Mouse (Mus musculus): Measurements from ENCODE around the gene Zfp52. TPM values are rescaled to one million over a fixed set of nuclear protein-coding genes. Genes with fewer than 3 reads are reported as not detected.

The Zfp52 gene
- total and polyA plus RNA-seq, 3 experiments = 2.8 to 3.5 TPM; not detected in 1

DNA sequence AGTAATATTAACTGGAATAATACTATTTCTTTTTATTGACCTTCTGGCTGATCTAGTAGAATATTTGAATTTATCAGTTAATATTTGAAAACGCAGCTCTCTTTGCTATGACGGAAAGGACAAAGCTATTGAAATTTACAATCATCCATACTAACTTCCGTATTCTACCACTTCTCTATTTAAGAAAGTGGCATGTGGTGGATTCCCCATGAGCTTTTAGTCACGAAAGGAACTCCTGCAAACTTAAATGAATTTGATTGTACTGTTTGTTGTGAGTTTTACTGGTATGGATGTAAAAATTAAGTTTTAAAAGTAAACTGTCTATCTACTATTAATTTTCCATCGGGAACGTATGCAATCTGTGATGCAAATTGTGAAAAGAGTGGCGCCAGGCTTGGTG lies 757 bp downstream of the Zfp52 start:
- Histone ChIP-seq H3K79me2 (ENCODE audit: control insufficient read depth, insufficient read depth, low read length, poor library complexity) (peaks cover 6% of the 10 kb centered on the region; the same call in 1 of the 2 replicates), H3K4me1 (ENCODE audit: control insufficient read depth in 1 of 2, insufficient read depth in 2 of 2, low read length in 2 of 2) (peaks cover 4 to 7% of the 10 kb centered on the region in 2 experiments; a peak in 3 of 4 replicates), H3K27me3 (ENCODE audit: control insufficient read depth in 1 of 2, insufficient read depth in 2 of 2, low read length in 2 of 2) (no peaks in the 10 kb centered on the region), H3K4me3 (ENCODE audit: control insufficient read depth in 1 of 2, insufficient read depth in 1 of 2, low read depth in 2 of 2, low read length in 2 of 2) (peak overlapping the region; percentile 56 to 88), H3K27ac (ENCODE audit: control insufficient read depth, low read depth, low read length) (peak overlapping the region; percentile 68), H3K9me3 (replicated peaks; ENCODE audit: insufficient read depth, low read length) (no peaks in the 10 kb centered on the region), H3K36me3 (ENCODE audit: control insufficient read depth in 1 of 2, insufficient read depth in 2 of 2, low read length in 2 of 2) (peaks cover 0 to 2% of the 10 kb centered on the region in 2 experiments; a peak in 2 of 4 replicates), H3K9ac (ENCODE audit: control insufficient read depth, low read depth, low read length, poor library complexity, severe bottlenecking) (peak overlapping the region; percentile 60)
- DNase-seq (ENCODE audit: low read depth, low spot score) = peak; percentile 75
- TF ChIP-seq NELFE (IDR thresholded peaks at IDR 0.05; ENCODE audit: low read depth, low read length) (peak; percentile 23; the same call in 1 of the 2 replicates), SIN3A (IDR thresholded peaks at IDR 0.05; ENCODE audit: low read length) (peak; percentile 14; the same call in 1 of the 2 replicates), TBP (IDR thresholded peaks at IDR 0.05; ENCODE audit: low read depth, low read length) (peak; percentile 42; the same call in 1 of the 2 replicates), MYC (IDR thresholded peaks at IDR 0.05; ENCODE audit: low read depth, low read length) (peak; percentile 95), CHD1 (IDR thresholded peaks at IDR 0.05; ENCODE audit: low read depth, low read length) (no peak), MXI1 (IDR thresholded peaks at IDR 0.05; ENCODE audit: low read depth, low read length) (peak; percentile 65; the same call in 1 of the 2 replicates), KAT2A (conservative IDR thresholded peaks at IDR 0.05; ENCODE audit: low read depth, low read length) (no peak)

DNA sequence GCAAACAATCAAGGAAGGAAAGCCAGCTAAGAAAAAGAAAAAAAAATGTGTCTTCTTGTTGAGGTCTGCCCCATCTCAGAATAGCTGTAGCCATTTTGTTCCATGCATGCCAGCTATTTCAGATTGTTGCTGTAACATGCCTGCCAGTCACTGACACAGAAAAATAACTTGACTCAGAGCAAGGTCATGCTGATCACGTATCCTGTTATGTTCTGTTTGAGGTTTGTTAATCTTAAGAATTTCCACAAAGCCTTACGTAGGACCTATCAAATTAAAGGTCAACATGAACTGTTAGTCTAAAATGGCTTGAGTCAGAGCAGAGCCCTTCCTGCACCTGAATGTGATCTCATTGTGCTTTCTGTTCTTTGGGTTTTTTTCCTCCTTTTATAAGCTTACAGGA lies 1.3 kb downstream of the Zfp52 start:
- DNase-seq (ENCODE audit: low read depth, low spot score) = peak; percentile 45

DNA sequence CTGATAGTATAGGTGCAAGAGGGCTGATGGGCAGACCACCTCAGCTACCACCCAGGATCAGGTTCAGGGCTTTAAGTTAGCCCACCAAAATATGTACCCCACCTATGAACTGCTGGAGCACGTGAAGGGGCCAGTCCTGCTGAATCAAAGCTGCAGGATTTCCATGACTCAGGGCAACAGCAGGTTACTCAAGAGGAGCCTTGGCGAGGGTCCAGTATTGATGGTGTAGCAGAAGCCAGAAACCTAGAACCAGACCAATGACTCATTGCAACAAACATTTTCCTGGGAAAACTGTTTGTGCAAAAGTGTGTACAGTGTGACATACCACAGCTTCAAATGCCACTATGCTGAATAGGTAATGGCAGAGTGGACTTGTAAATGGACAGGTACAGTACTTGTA lies 22.5 kb downstream of the Zfp52 start:
- Histone ChIP-seq H3K4me1 (ENCODE audit: control insufficient read depth in 1 of 2, insufficient read depth in 2 of 2, low read length in 2 of 2) (no peaks in the 10 kb centered on the region), H3K4me3 (ENCODE audit: control insufficient read depth in 1 of 2, insufficient read depth in 1 of 2, low read depth in 2 of 2, low read length in 2 of 2) (no peak overlapping the region), H3K9me3 (replicated peaks; ENCODE audit: insufficient read depth, low read length) (no peaks in the 10 kb centered on the region), H3K36me3 (ENCODE audit: control insufficient read depth in 1 of 2, insufficient read depth in 2 of 2, low read length in 2 of 2) (peaks cover 0 to 6% of the 10 kb centered on the region in 2 experiments; a peak in 2 of 4 replicates), H3K27me3 (ENCODE audit: control insufficient read depth in 1 of 2, insufficient read depth in 2 of 2, low read length in 2 of 2) (no peaks in the 10 kb centered on the region), H3K79me2 (ENCODE audit: control insufficient read depth, insufficient read depth, low read length, poor library complexity) (no peaks in the 10 kb centered on the region), H3K9ac (ENCODE audit: control insufficient read depth, low read depth, low read length, poor library complexity, severe bottlenecking) (no peak overlapping the region), H3K27ac (ENCODE audit: control insufficient read depth, low read depth, low read length) (no peak overlapping the region)
- DNase-seq (ENCODE audit: low read depth, low spot score) = no peak
- TF ChIP-seq ELF1 (IDR thresholded peaks at IDR 0.05; ENCODE audit: low read depth, low read length) = no peak
- no peak for TF ChIP-seq ZMIZ1 (IDR thresholded peaks at IDR 0.05; ENCODE audit: low read depth, low read length)
- no peak for TF ChIP-seq CHD1 (IDR thresholded peaks at IDR 0.05; ENCODE audit: low read depth, low read length)
- TF ChIP-seq ZC3H11A (IDR thresholded peaks at IDR 0.05; ENCODE audit: low read depth, low read length) = no peak
- no peak for TF ChIP-seq BHLHE40 (IDR thresholded peaks at IDR 0.05; ENCODE audit: borderline replicate concordance, low read depth, low read length)
- no peak for TF ChIP-seq ZKSCAN1 (IDR thresholded peaks at IDR 0.05; ENCODE audit: low read depth, low read length)
- TF ChIP-seq USF2 (IDR thresholded peaks at IDR 0.05; ENCODE audit: borderline replicate concordance in 1 of 2, insufficient read depth in 1 of 2, low read depth in 1 of 2, low read length in 2 of 2) = no peak
- no peak for TF ChIP-seq RCOR1 (IDR thresholded peaks at IDR 0.05; ENCODE audit: low read depth, low read length)
- TF ChIP-seq MAZ (IDR thresholded peaks at IDR 0.05; ENCODE audit: low read depth, low read length) = no peak
- no peak for TF ChIP-seq ETS1 (IDR thresholded peaks at IDR 0.05; ENCODE audit: low read depth, low read length)
- no peak for TF ChIP-seq NRF1 (IDR thresholded peaks at IDR 0.05; ENCODE audit: insufficient read depth, low read depth, low read length, poor library complexity, severe bottlenecking)
- no peak for TF ChIP-seq UBTF (IDR thresholded peaks at IDR 0.05; ENCODE audit: borderline replicate concordance, insufficient read depth, low read depth, low read length)
- no peak for TF ChIP-seq KAT2A (conservative IDR thresholded peaks at IDR 0.05; ENCODE audit: low read depth, low read length)

More for the DNA sequence above, 1.3 kb downstream of the Zfp52 start:
- Histone ChIP-seq H3K4me3 (ENCODE audit: control insufficient read depth in 1 of 2, insufficient read depth in 1 of 2, low read depth in 2 of 2, low read length in 2 of 2) (peak overlapping the region; percentile 56 to 88), H3K27ac (ENCODE audit: control insufficient read depth, low read depth, low read length) (peak overlapping the region; percentile 68; the same call in 1 of the 2 replicates), H3K9ac (ENCODE audit: control insufficient read depth, low read depth, low read length, poor library complexity, severe bottlenecking) (peak overlapping the region; percentile 60), H3K36me3 (ENCODE audit: control insufficient read depth in 1 of 2, insufficient read depth in 2 of 2, low read length in 2 of 2) (peaks cover 0 to 2% of the 10 kb centered on the region in 2 experiments; a peak in 2 of 4 replicates), H3K27me3 (ENCODE audit: control insufficient read depth in 1 of 2, insufficient read depth in 2 of 2, low read length in 2 of 2) (no peaks in the 10 kb centered on the region), H3K79me2 (ENCODE audit: control insufficient read depth, insufficient read depth, low read length, poor library complexity) (peaks cover 6% of the 10 kb centered on the region; the same call in 1 of the 2 replicates), H3K4me1 (ENCODE audit: control insufficient read depth in 1 of 2, insufficient read depth in 2 of 2, low read length in 2 of 2) (peaks cover 4% of the 10 kb centered on the region in 2 experiments; a peak in 3 of 4 replicates), H3K9me3 (replicated peaks; ENCODE audit: insufficient read depth, low read length) (no peaks in the 10 kb centered on the region)
- 0 out of 2 replicates have a peak, but pooled peaks have one; percentile 0 for TF ChIP-seq HCFC1 (IDR thresholded peaks at IDR 0.05; ENCODE audit: low read depth, low read length)
- TF ChIP-seq GABPA (IDR thresholded peaks at IDR 0.05; ENCODE audit: low read depth, low read length) = no peak

Data from MEL (cell line).